Mouse (Mus musculus) G1E (cell line): ENCODE measurements around the gene Clhc1. TPM values are rescaled to one million over a fixed set of nuclear protein-coding genes. Genes with fewer than 3 reads are reported as not detected.
"Not testable (repeated sequence)": the region's sequence is repeated elsewhere in the genome, so short reads cannot be mapped to it uniquely, and the experiment has no call there.

ENCODE experiments used
- ATAC-seq: 2 replicates; pipeline ENCODE4 v1.8.0; 2016; ENCODE audit warnings: mild to moderate bottlenecking; ENCODE audit not compliant: insufficient number of reproducible peaks, poor library complexity, low FRiP score, severe bottlenecking; ENCODE audit errors: extremely low read depth
- DNase-seq: peaks from one replicate; pipeline ENCODE4 v3.0.0; 2012; ENCODE audit warnings: low spot score
- H3K27me3 ChIP-seq: 2 replicates; pipeline ENCODE4 v1.6.1; 2012; ENCODE audit warnings: mild to moderate bottlenecking, low read length, inconsistent platforms; ENCODE audit not compliant: insufficient read depth
- H3K36me3 ChIP-seq: replicated peaks from 2 replicates; pipeline ENCODE3; 2012; ENCODE audit warnings: mild to moderate bottlenecking, inconsistent platforms
- H3K4me1 ChIP-seq: 2 replicates; pipeline ENCODE4 v1.6.1; 2012; ENCODE audit warnings: low read depth, low read length, inconsistent platforms, mixed read lengths; ENCODE audit not compliant: insufficient read depth
- H3K4me3 ChIP-seq: 2 replicates; pipeline ENCODE4 v1.5.1; 2012; ENCODE audit warnings: low read depth, mild to moderate bottlenecking, inconsistent platforms, low read length, moderate library complexity, mixed read lengths
- H3K9me3 ChIP-seq: replicated peaks from 2 replicates; pipeline ENCODE4 v1.6.1; 2012; ENCODE audit warnings: inconsistent platforms
- CTCF ChIP-seq: IDR thresholded peaks from 2 replicates; pipeline ENCODE4 v1.5.1; 2012; ENCODE audit warnings: low read depth, low read length, inconsistent platforms, mixed read lengths
- GATA1 ChIP-seq: IDR thresholded peaks from 2 replicates; pipeline ENCODE4 v1.6.1; 2012; ENCODE audit warnings: borderline replicate concordance, low read length, inconsistent platforms, mixed read lengths
- GATA2 ChIP-seq: IDR thresholded peaks from 2 replicates; pipeline ENCODE4 v1.6.1; 2012; ENCODE audit warnings: low read depth, low read length, inconsistent platforms, borderline replicate concordance
- POLR2AphosphoS5 ChIP-seq: IDR thresholded peaks from 2 replicates; pipeline ENCODE4 v1.6.1; 2012; ENCODE audit warnings: low read depth, low read length, inconsistent platforms; ENCODE audit not compliant: insufficient replicate concordance
- TAL1 ChIP-seq: conservative IDR thresholded peaks from 2 replicates; pipeline ENCODE4 v1.6.1; 2012; ENCODE audit warnings: low read depth, low read length, inconsistent platforms, mixed read lengths
- polyA plus RNA-seq: library from polyadenylated mRNA; stranded (reverse); fragments of >175 nt; gene quantifications from 2 replicates; pipeline ENCODE4 v1.2.3, GENCODE M21; 2012
- total RNA-seq, 2 experiments: library from RNA; stranded (forward) in 1 of 2; stranded (reverse) in 1 of 2; fragments of 200-1000 nt in 1 of 2; fragments of >200 nt in 1 of 2; fragmentation: Nextera tagmentation in 1 of 2; gene quantifications; 2 replicates each; pipeline ENCODE4 v1.2.3; 2014 to 2017

The Clhc1 gene
- total and polyA plus RNA-seq, 3 experiments, result 0.09 to 1.1 TPM; not detected in 1

- TF ChIP-seq POLR2AphosphoS5 (no peak), GATA1 (no peak), CTCF (no peak), GATA2 (no peak), TAL1 (no peak)
- Histone ChIP-seq H3K4me3 (peak overlapping the region; percentile 80), H3K36me3 (peaks cover 27% of the 10 kb centered on the region), H3K4me1 (peaks cover 31% of the 10 kb centered on the region), H3K27me3 (no peaks in the 10 kb centered on the region), H3K9me3 (no peaks in the 10 kb centered on the region)
- ATAC-seq (no peak), DNase-seq (no peak)
Measured at GRCm38 (mm10) chr11:29514325-29514681, 33.4 kb upstream of the Clhc1 start.

- peak; percentile 98 for ATAC-seq
Measured at GRCm38 (mm10) chr11:29514682-29515412, 32.9 kb upstream of the Clhc1 start, which contains the start of gene Prorsd1. TSS of gene Prorsd1 (minus strand) at chr11:29515033.

GRCm38 (mm10) chr11:29525988-29526794 lies 21.6 kb upstream of the Clhc1 start, which contains the start of gene Mtif2:
TSS of gene Mtif2 (plus strand) at chr11:29526408.
- peaks cover 28% of the 10 kb centered on the region for H3K4me1 ChIP-seq
- H3K36me3 ChIP-seq, result peaks cover 27% of the 10 kb centered on the region
- ATAC-seq, result peak; percentile 91
- TF ChIP-seq GATA1 (no peak), CTCF (no peak), POLR2AphosphoS5 (no peak), TAL1 (no peak), GATA2 (no peak)
- H3K4me3 ChIP-seq, result peak within 1 kb of the TSS; percentile 86
- DNase-seq, result peak; percentile 65
- H3K9me3 ChIP-seq, result no peaks in the 10 kb centered on the region
- H3K27me3 ChIP-seq, result no peaks in the 10 kb centered on the region

More at GRCm38 (mm10) chr11:29514682-29515412, 32.9 kb upstream of the Clhc1 start, which contains the start of gene Prorsd1:
- H3K9me3 ChIP-seq, result no peaks in the 10 kb centered on the region
- H3K4me3 ChIP-seq, result peak within 1 kb of the TSS; percentile 80
- H3K4me1 ChIP-seq, result peaks cover 31% of the 10 kb centered on the region
- peaks cover 26% of the 10 kb centered on the region for H3K36me3 ChIP-seq
- TF ChIP-seq GATA1 (no peak), GATA2 (no peak), CTCF (no peak), TAL1 (no peak), POLR2AphosphoS5 (no peak)
- peak; percentile 82 for DNase-seq
- no peaks in the 10 kb centered on the region for H3K27me3 ChIP-seq

- no peaks in the 10 kb centered on the region for H3K9me3 ChIP-seq
- H3K36me3 ChIP-seq, result peaks cover 77% of the 10 kb centered on the region
- peaks cover 6% of the 10 kb centered on the region; the same call in 1 of the 2 replicates for H3K4me1 ChIP-seq
- no peak for DNase-seq
- TF ChIP-seq POLR2AphosphoS5, result no peak
- no peak for TF ChIP-seq CTCF
- TF ChIP-seq GATA2, result no peak
- TF ChIP-seq TAL1, result no peak
- TF ChIP-seq GATA1, result no peak
- H3K4me3 ChIP-seq, result no peak overlapping the region
- H3K27me3 ChIP-seq, result no peaks in the 10 kb centered on the region
- no peak for ATAC-seq
Measured at GRCm38 (mm10) chr11:29538201-29538600, 9.5 kb upstream of the Clhc1 start.

- H3K36me3 ChIP-seq, result peaks cover 57% of the 10 kb centered on the region
- H3K27me3 ChIP-seq, result no peaks in the 10 kb centered on the region
- no peaks in the 10 kb centered on the region for H3K9me3 ChIP-seq
- H3K4me1 ChIP-seq, result peaks cover 23% of the 10 kb centered on the region
- TF ChIP-seq GATA2 (no peak), CTCF (no peak), POLR2AphosphoS5 (peak; percentile 75; the same call in 1 of the 2 replicates)
- no peak overlapping the region for H3K4me3 ChIP-seq
- ATAC-seq (no peak), DNase-seq (no peak)
Measured at GRCm38 (mm10) chr11:29544225-29544945, 3.4 kb upstream of the Clhc1 start.

- H3K4me3 ChIP-seq, result peak overlapping the region; percentile 16; the same call in 1 of the 2 replicates
- H3K27me3 ChIP-seq, H3K9me3 ChIP-seq, ATAC-seq, DNase-seq: not testable (repeated sequence)
- H3K36me3 ChIP-seq, result peaks cover 51% of the 10 kb centered on the region
- H3K4me1 ChIP-seq, result peaks cover 27% of the 10 kb centered on the region
Measured at GRCm38 (mm10) chr11:29545150-29545752, 2.5 kb upstream of the Clhc1 start.

GRCm38 (mm10) chr11:29546297-29546696 lies 1.5 kb upstream of the Clhc1 start:
- ATAC-seq, H3K9me3 ChIP-seq, DNase-seq, H3K27me3 ChIP-seq: not testable (repeated sequence)
- Histone ChIP-seq H3K4me1 (peaks cover 27% of the 10 kb centered on the region), H3K4me3 (peak overlapping the region; percentile 74), H3K36me3 (peaks cover 41% of the 10 kb centered on the region)
